Mouse (Mus musculus) hindbrain, embryonic 12.5 days (tissue): ENCODE data around the gene Rab31. TPM values are rescaled to one million over a fixed set of nuclear protein-coding genes. Genes with fewer than 3 reads are reported as not detected.

Experiments used
- ATAC-seq: fragments of 200-750 bp; cut with Nextera tagmentation; 2 replicates; pipeline ENCODE4 v1.8.0; 2017; ENCODE audit warnings: moderate TSS enrichment; ENCODE audit not compliant: low FRiP score
- H3K27ac ChIP-seq: fragments of 300-500 bp; sonication (generic); 2 replicates; pipeline ENCODE4 v1.5.1; 2016; ENCODE audit warnings: mild to moderate bottlenecking
- H3K27me3 ChIP-seq: fragments of 300-500 bp; sonication (generic); 2 replicates; pipeline ENCODE4 v1.6.1; 2016; ENCODE audit warnings: mild to moderate bottlenecking
- H3K36me3 ChIP-seq: fragments of 300-500 bp; sonication (generic); 2 replicates; pipeline ENCODE4 v1.6.1; 2016; ENCODE audit warnings: mild to moderate bottlenecking
- H3K4me1 ChIP-seq: fragments of 300-500 bp; sonication (generic); 2 replicates; pipeline ENCODE4 v1.6.1; 2016
- H3K4me2 ChIP-seq: fragments of 300-500 bp; sonication (generic); replicated peaks from 2 replicates; pipeline ENCODE4 v1.6.1; 2016; ENCODE audit warnings: mild to moderate bottlenecking
- H3K4me3 ChIP-seq: fragments of 300-500 bp; sonication (generic); 2 replicates; pipeline ENCODE4 v1.5.1; 2016; ENCODE audit warnings: mild to moderate bottlenecking
- H3K9ac ChIP-seq: fragments of 300-500 bp; sonication (generic); 2 replicates; pipeline ENCODE4 v1.6.1; 2016; ENCODE audit warnings: mild to moderate bottlenecking, moderate library complexity
- H3K9me3 ChIP-seq: fragments of 300-500 bp; sonication (generic); replicated peaks from 2 replicates; pipeline ENCODE4 v1.6.1; 2016; ENCODE audit warnings: mild to moderate bottlenecking
- WGBS: fragments of 180-500 bp; shearing (Covaris S2); methylation state at CpG from one replicate; pipeline ENCODE4 v1.1.7; 2016; 5-methylcytosine and 5-hydroxymethylcytosine counted together
- polyA plus RNA-seq: library from polyadenylated mRNA; unstranded; fragments of >200 nt; fragmentation: Nextera tagmentation; extraction: Ambion mirVana; gene quantifications from 2 replicates; pipeline ENCODE4 v1.2.1, GENCODE M21; 2016

The Rab31 gene
- polyA plus RNA-seq, 1 experiment from 2014 or later = 76.9 TPM

DNA sequence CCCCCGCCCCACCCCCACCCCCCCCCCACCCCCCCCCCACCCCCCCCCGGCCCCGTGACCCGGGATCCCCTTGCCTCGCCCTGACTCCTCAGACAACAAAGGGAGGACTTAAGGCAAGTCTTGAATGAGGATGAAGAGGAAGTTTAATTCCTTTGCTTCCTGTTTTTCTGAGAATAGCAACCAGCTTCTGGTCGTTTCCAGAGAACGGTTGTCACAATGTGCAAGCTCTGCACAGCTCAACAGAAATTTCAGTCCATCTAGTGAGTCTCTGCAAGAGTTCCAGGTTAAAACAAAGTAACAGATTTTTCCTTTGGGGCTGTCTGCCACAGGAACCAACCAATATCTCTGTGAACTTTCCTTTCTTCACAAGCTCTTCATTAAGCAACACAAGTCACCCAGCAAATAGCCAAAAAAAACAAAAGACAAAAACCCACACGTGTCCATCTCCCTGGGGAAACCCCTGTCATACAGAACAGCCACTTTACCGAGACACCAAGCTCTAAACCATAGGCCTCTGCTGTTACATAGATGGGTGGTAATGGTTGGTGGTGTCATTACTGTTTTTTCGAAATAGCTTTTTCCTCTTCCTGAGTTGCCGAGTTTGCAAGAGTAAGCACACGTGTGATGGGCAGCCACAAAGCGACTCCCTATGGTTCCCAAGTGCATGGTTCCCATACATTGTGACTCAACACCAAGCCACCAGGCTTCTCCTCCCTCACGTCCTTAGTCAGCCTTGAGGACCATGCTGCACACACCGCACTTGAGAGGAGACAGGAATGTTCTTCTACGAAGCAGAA lies 42.4 kb downstream of the Rab31 start:
- H3K27me3 ChIP-seq = no peaks in the 10 kb centered on the region
- no peaks in the 10 kb centered on the region for H3K36me3 ChIP-seq
- H3K9ac ChIP-seq = no peak overlapping the region
- H3K9me3 ChIP-seq = no peaks in the 10 kb centered on the region
- 70% methylated on average over 16 of the region's 16 CpGs for whole genome bisulfite sequencing
- no peak for ATAC-seq
- H3K4me1 ChIP-seq = peaks cover 5% of the 10 kb centered on the region
- no peak overlapping the region for H3K4me3 ChIP-seq
- H3K4me2 ChIP-seq = no peak overlapping the region
- H3K27ac ChIP-seq = no peak overlapping the region

DNA sequence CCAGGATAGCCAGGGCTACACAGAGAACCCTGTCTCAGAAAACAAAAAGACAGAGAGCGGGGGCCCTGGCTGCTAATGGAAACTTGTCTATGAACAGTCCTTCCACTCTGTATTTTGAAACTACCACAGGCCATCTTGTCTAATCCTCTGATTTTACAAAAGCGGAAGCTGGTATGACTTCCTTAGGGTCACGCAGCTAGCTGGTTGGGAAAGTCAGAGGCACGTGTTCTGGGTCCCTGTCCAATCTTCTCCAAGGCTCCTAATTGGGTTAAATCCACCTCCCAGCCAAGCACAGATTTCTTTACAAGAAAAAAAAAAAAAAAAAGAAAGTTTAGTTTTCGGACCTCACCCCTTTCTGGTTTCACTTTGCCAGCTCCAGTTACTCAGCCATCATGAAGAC lies 45.8 kb downstream of the Rab31 start:
- H3K4me3 ChIP-seq = no peak overlapping the region
- no peak overlapping the region for H3K9ac ChIP-seq
- H3K27ac ChIP-seq = no peak overlapping the region
- no peak overlapping the region for H3K4me2 ChIP-seq
- no peak for ATAC-seq
- no peaks in the 10 kb centered on the region for H3K9me3 ChIP-seq
- no peaks in the 10 kb centered on the region for H3K36me3 ChIP-seq
- 88% methylated on average over 5 of the region's 5 CpGs for WGBS
- H3K27me3 ChIP-seq = no peaks in the 10 kb centered on the region
- H3K4me1 ChIP-seq = peaks cover 8% of the 10 kb centered on the region

DNA sequence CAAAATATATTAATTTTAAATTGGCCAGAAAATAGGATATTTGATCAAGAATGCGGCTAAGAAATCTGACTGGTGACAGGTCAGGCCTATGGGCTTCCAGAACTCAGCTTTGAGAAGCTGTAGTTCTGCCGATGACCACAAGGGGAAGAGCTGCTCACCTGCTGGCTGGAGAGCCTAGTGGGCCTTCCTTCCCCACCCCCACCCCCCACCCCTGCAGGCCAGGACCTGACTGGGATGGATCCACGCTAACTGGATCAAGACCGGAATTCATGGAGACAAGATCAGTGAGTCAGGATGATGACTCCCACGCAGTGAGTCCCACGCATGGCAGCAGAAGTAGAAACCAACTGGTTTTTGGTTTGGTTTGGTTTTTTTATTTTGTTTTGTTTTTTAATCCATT lies 46.3 kb downstream of the Rab31 start:
- H3K9me3 ChIP-seq = no peaks in the 10 kb centered on the region
- no peak overlapping the region for H3K4me3 ChIP-seq
- H3K4me2 ChIP-seq = no peak overlapping the region
- H3K27me3 ChIP-seq = no peaks in the 10 kb centered on the region
- WGBS = 83% methylated on average over 6 of the region's 6 CpGs
- no peak overlapping the region for H3K27ac ChIP-seq
- ATAC-seq = no peak
- peaks cover 8% of the 10 kb centered on the region for H3K4me1 ChIP-seq
- no peak overlapping the region for H3K9ac ChIP-seq
- H3K36me3 ChIP-seq = peaks cover 1% of the 10 kb centered on the region; the same call in 1 of the 2 replicates

- no peak overlapping the region for H3K9ac ChIP-seq
- 50% methylated on average over 2 of the region's 2 CpGs for WGBS
- no peaks in the 10 kb centered on the region for H3K27me3 ChIP-seq
- H3K27ac ChIP-seq = no peak overlapping the region
- H3K36me3 ChIP-seq = peaks cover 2% of the 10 kb centered on the region; the same call in 1 of the 2 replicates
- no peak overlapping the region for H3K4me2 ChIP-seq
- no peak for ATAC-seq
- H3K9me3 ChIP-seq = no peaks in the 10 kb centered on the region
- H3K4me1 ChIP-seq = peaks cover 8% of the 10 kb centered on the region
- H3K4me3 ChIP-seq = no peak overlapping the region
These were observed 46.7 kb downstream of the Rab31 start for GRCm38 (mm10) chr17:65725814-65726213.

GRCm38 (mm10) chr17:65725381-65725780 lies 47.2 kb downstream of the Rab31 start:
- Histone ChIP-seq H3K27ac (no peak overlapping the region), H3K9ac (no peak overlapping the region), H3K4me1 (peaks cover 8% of the 10 kb centered on the region), H3K4me2 (no peak overlapping the region), H3K36me3 (peaks cover 2% of the 10 kb centered on the region; the same call in 1 of the 2 replicates), H3K4me3 (no peak overlapping the region), H3K27me3 (no peaks in the 10 kb centered on the region), H3K9me3 (no peaks in the 10 kb centered on the region)
- no peak for ATAC-seq
- 35% methylated on average over 8 of the region's 8 CpGs for WGBS

DNA sequence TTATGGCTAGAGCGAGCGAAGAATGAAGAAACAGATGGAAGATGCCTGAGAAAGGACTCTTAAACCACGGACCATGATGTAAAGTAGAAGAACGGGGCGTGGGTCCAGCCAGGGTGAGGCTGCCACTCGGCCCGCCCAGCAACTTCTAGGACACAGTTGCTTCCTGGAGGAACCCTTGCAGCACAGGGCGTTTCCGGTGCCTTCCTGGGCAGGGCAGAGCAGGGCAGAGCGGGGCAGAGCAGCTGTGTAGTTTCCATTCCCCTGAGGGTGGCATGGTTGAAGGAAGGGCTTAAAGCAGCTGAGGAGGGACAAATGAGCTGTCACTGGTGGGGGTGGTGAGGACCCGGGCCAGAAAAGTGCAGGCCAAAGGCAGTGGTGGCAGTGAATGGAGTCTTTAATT lies 48.3 kb downstream of the Rab31 start:
- Histone ChIP-seq H3K27ac (no peak overlapping the region), H3K36me3 (peaks cover 9% of the 10 kb centered on the region), H3K4me2 (no peak overlapping the region), H3K27me3 (no peaks in the 10 kb centered on the region), H3K4me3 (no peak overlapping the region), H3K9ac (no peak overlapping the region), H3K9me3 (no peaks in the 10 kb centered on the region), H3K4me1 (peaks cover 8% of the 10 kb centered on the region)
- 78% methylated on average over 11 of the region's 11 CpGs for WGBS
- ATAC-seq = 0 out of 2 replicates have a peak, but pooled peaks have one; percentile 38

DNA sequence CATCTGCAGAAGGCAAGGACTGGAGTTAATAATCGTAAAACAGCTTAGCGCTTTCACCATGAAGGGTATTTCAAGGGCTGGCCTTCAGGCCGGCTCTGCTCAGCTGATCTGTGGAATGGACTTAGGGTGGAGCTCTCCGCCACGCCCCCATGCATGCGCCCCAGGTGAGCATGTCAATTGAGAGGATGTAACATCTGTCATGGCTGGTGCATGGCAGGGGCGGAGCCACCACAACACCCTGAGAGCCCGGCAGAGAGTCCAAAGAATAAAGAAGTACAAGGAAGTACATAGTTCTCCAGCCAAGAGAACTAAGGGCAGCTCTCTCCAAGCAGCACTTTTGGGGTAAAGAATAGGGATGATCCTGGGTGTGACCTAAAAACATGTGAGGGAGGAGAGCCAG lies 48.9 kb downstream of the Rab31 start:
- no peaks in the 10 kb centered on the region for H3K27me3 ChIP-seq
- 91% methylated on average over 8 of the region's 8 CpGs for WGBS
- H3K27ac ChIP-seq = no peak overlapping the region
- H3K9ac ChIP-seq = no peak overlapping the region
- H3K9me3 ChIP-seq = no peaks in the 10 kb centered on the region
- H3K4me1 ChIP-seq = peaks cover 8% of the 10 kb centered on the region
- no peak overlapping the region for H3K4me3 ChIP-seq
- no peak overlapping the region for H3K4me2 ChIP-seq
- H3K36me3 ChIP-seq = peaks cover 9% of the 10 kb centered on the region
- ATAC-seq = no peak

GRCm38 (mm10) chr17:65721330-65721729 lies 51.2 kb downstream of the Rab31 start:
- H3K4me1 ChIP-seq = peaks cover 8% of the 10 kb centered on the region
- H3K9ac ChIP-seq = no peak overlapping the region
- ATAC-seq = no peak

DNA sequence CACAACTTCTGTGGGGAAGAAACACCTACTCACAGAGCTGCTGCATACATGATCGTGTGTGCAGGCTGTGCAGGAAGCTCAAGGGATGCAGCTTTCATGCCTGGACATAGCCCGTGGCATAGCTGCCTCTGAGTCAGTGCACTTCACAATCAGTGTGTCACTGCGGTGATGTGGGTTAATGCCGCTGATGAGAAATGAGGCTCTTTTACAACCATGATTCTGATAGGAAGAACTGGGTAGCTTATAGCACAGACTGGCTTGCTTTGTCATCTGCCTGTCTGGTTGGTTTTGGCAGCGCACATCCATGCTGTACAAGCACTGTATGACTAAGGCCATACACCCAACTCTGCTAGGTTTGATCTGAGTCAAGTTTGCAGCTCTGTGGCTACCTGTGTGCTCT lies 52.7 kb downstream of the Rab31 start:
- H3K36me3 ChIP-seq = peaks cover 16% of the 10 kb centered on the region
- H3K4me3 ChIP-seq = no peak overlapping the region
- H3K4me1 ChIP-seq = peaks cover 2% of the 10 kb centered on the region
- no peak overlapping the region for H3K4me2 ChIP-seq
- H3K9me3 ChIP-seq = no peaks in the 10 kb centered on the region
- no peak overlapping the region for H3K27ac ChIP-seq
- WGBS = 97% methylated on average over 5 of the region's 5 CpGs
- H3K9ac ChIP-seq = no peak overlapping the region
- no peak for ATAC-seq
- H3K27me3 ChIP-seq = no peaks in the 10 kb centered on the region

More at GRCm38 (mm10) chr17:65721330-65721729, 51.2 kb downstream of the Rab31 start:
- Histone ChIP-seq H3K4me2 (no peak overlapping the region), H3K36me3 (peaks cover 13% of the 10 kb centered on the region), H3K27ac (no peak overlapping the region), H3K9me3 (no peaks in the 10 kb centered on the region), H3K27me3 (no peaks in the 10 kb centered on the region), H3K4me3 (no peak overlapping the region)

DNA sequence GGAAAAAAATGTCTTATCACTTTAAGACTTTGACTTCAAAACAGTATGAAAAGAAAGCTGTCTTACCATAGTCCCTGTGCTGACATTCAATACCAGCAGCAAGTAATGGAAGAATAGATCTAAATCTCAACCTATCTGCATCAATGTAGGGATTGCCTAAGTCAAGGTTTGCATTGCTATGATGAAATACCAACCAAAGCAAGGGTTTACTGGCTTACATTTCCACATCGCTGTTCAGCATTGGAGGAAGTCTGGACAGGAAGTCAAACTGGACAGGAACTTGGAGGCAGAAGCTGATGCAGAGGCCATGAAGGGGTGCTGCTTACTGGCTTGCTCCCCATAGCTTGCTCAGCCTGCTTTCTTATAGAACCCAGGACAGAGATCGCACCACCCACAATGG lies 54.0 kb downstream of the Rab31 start:
- 94% methylated on average over 2 of the region's 2 CpGs for WGBS
- Histone ChIP-seq H3K4me1 (no peaks in the 10 kb centered on the region), H3K27ac (no peak overlapping the region), H3K9ac (no peak overlapping the region), H3K4me2 (no peak overlapping the region), H3K9me3 (no peaks in the 10 kb centered on the region), H3K4me3 (no peak overlapping the region), H3K27me3 (no peaks in the 10 kb centered on the region), H3K36me3 (peaks cover 16% of the 10 kb centered on the region)
- ATAC-seq = no peak

GRCm38 (mm10) chr17:65717658-65718199 lies 54.8 kb downstream of the Rab31 start:
- no peak for ATAC-seq
- Histone ChIP-seq H3K4me1 (no peaks in the 10 kb centered on the region), H3K27me3 (no peaks in the 10 kb centered on the region), H3K9me3 (no peaks in the 10 kb centered on the region), H3K27ac (no peak overlapping the region), H3K9ac (no peak overlapping the region), H3K36me3 (peaks cover 16% of the 10 kb centered on the region), H3K4me2 (no peak overlapping the region), H3K4me3 (no peak overlapping the region)
- 79% methylated on average over 4 of the region's 4 CpGs for WGBS

- Histone ChIP-seq H3K9me3 (peaks cover 16% of the 10 kb centered on the region), H3K9ac (no peak overlapping the region), H3K27ac (no peak overlapping the region), H3K4me3 (no peak overlapping the region), H3K4me2 (no peak overlapping the region), H3K4me1 (no peaks in the 10 kb centered on the region), H3K36me3 (peaks cover 25% of the 10 kb centered on the region), H3K27me3 (no peaks in the 10 kb centered on the region)
- WGBS = 61% methylated on average over 8 of the region's 8 CpGs
- no peak for ATAC-seq
These were observed 58.5 kb downstream of the Rab31 start for GRCm38 (mm10) chr17:65714060-65714459.
